Mouse (Mus musculus) kidney, adult 18-20 months (tissue): ENCODE data around the gene Pip5k1b.

Source experiments
- DNase-seq: peaks from one replicate; pipeline ENCODE4 v3.0.0; 2021

Gene Pip5k1b

GRCm38 (mm10) chr19:24330366-24330765, 225.3 kb downstream of the Pip5k1b start:
- DNase-seq, result no peak

- no peak for DNase-seq
Measured at GRCm38 (mm10) chr19:24327921-24328320, 227.8 kb downstream of the Pip5k1b start.

GRCm38 (mm10) chr19:24326969-24327368, 228.7 kb downstream of the Pip5k1b start:
- no peak for DNase-seq

GRCm38 (mm10) chr19:24325692-24326091, 230.0 kb downstream of the Pip5k1b start:
- DNase-seq, result no peak

- no peak for DNase-seq
Measured at GRCm38 (mm10) chr19:24323841-24324613, 231.6 kb downstream of the Pip5k1b start.

- DNase-seq, result no peak
Measured at GRCm38 (mm10) chr19:24321900-24322311, 233.8 kb downstream of the Pip5k1b start.

- DNase-seq, result no peak
Measured at GRCm38 (mm10) chr19:24321211-24321899, 234.3 kb downstream of the Pip5k1b start.

- DNase-seq, result no peak
Measured at GRCm38 (mm10) chr19:24318172-24318571, 237.5 kb downstream of the Pip5k1b start.

- DNase-seq, result no peak
Measured at GRCm38 (mm10) chr19:24317731-24318130, 237.9 kb downstream of the Pip5k1b start.

GRCm38 (mm10) chr19:24317038-24317591, 238.6 kb downstream of the Pip5k1b start:
- peak; percentile 9 for DNase-seq

GRCm38 (mm10) chr19:24316060-24316725, 239.5 kb downstream of the Pip5k1b start:
- DNase-seq, result no peak

- DNase-seq, result no peak
Measured at GRCm38 (mm10) chr19:24315234-24315633, 240.4 kb downstream of the Pip5k1b start.

GRCm38 (mm10) chr19:24314676-24315075, 241.0 kb downstream of the Pip5k1b start:
- DNase-seq, result no peak

GRCm38 (mm10) chr19:24312556-24313342, 242.9 kb downstream of the Pip5k1b start:
- no peak for DNase-seq

GRCm38 (mm10) chr19:24312046-24312445, 243.6 kb downstream of the Pip5k1b start:
- DNase-seq, result no peak

- DNase-seq, result no peak
Measured at GRCm38 (mm10) chr19:24308305-24308705, 247.4 kb downstream of the Pip5k1b start.

- DNase-seq, result no peak
Measured at GRCm38 (mm10) chr19:24307271-24308221, 248.1 kb downstream of the Pip5k1b start.

- no peak for DNase-seq
Measured at GRCm38 (mm10) chr19:24306351-24306750, 249.3 kb downstream of the Pip5k1b start.

GRCm38 (mm10) chr19:24302198-24302597, 253.5 kb downstream of the Pip5k1b start:
- DNase-seq, result no peak

GRCm38 (mm10) chr19:24301768-24302148, 253.9 kb downstream of the Pip5k1b start:
- DNase-seq, result no peak
